Mouse (Mus musculus) lung, adult 2 months (tissue): Measurements from ENCODE around the gene Cd300ld. TPM values are rescaled to one million over a fixed set of nuclear protein-coding genes. Genes with fewer than 3 reads are reported as not detected.

ENCODE experiments used
- DNase-seq: peaks from one replicate; pipeline ENCODE4 v3.0.0; 2022
- H3K4me1 ChIP-seq: fragments of 200-500 bp; 2 replicates; pipeline ENCODE4 v1.6.1; 2011; ENCODE audit warnings: low read length; ENCODE audit not compliant: control insufficient read depth, insufficient read depth
- H3K4me3 ChIP-seq: fragments of 200-500 bp; replicated peaks from 2 replicates; pipeline ENCODE3; 2011; ENCODE audit warnings: low read depth, mild to moderate bottlenecking, control low read depth, low read length; ENCODE audit errors: extremely low read depth
- CTCF ChIP-seq: fragments of 200-500 bp; IDR thresholded peaks from 2 replicates; pipeline ENCODE4 v1.5.1; 2011; ENCODE audit warnings: mild to moderate bottlenecking, low read length, control low read depth; ENCODE audit not compliant: insufficient read depth
- POLR2A ChIP-seq: fragments of 200-500 bp; IDR thresholded peaks from 2 replicates; pipeline ENCODE4 v1.6.1; 2011; ENCODE audit warnings: low read depth, mild to moderate bottlenecking, control low read depth, low read length, borderline replicate concordance; ENCODE audit errors: extremely low read depth
- WGBS: fragments of 180-500 bp; shearing (Covaris S2); methylation state at CpG from one replicate; pipeline ENCODE4 v1.1.7; 2018; 5-methylcytosine and 5-hydroxymethylcytosine counted together
- polyA plus RNA-seq: library from polyadenylated mRNA; depleted of rRNA; stranded (reverse); fragments of >200 nt; gene quantifications from 2 replicates; pipeline ENCODE4 v1.2.3, GENCODE M21; 2012; rRNA removed

Cd300ld gene
- polyA plus RNA-seq, 1 experiment = 5.4 TPM

DNA sequence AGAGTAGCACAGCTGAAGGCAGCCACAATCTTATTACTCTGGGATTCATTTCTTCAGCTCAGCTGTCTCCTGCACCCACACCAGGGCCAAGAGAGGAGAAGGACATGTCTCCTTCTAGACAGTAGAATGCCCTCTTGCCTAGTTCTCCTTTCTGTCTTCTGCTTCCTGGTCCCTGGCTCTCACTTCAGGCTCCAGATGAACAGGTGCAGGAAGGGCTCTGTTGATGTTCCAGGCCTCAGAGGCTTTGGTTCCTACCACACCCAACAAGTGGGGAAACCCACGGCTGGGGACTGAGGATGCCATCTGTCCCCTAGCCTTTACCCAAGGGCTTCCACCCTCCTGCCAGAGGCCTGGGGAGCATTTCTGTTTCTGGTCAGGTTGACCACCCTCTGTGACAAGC lies 29.4 kb downstream of the Cd300ld start:
- no peak for DNase-seq
- WGBS = 44% methylated on average over 1 of the region's 1 CpGs
- no peak overlapping the region for H3K4me3 ChIP-seq
- no peak for TF ChIP-seq POLR2A
- TF ChIP-seq CTCF = no peak
- no peaks in the 10 kb centered on the region for H3K4me1 ChIP-seq

DNA sequence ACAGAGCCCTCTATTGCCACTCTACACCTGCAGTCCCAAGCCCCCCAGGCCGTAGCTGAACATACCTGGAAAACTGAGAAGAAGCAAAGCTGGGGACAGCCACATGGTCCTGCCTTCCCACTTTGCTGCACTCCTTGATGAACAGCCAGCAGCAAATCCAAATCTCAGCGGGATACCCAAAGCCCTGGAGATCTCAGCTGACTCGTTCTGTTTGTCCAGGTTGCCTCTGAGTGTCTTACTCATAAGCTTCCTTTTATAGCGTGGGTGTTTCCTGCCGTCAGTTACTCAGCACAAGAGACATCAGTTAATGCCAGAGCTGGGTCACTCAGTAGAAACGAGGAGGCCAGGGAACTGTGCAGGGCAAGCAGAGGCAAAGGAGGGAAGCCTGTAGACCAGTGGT lies 55.6 kb downstream of the Cd300ld start, which contains the start of gene Cd300lb:
Gene Cd300lb, minus strand, starts transcription at position 243 of the 400 bp plus-strand sequence.
- TF ChIP-seq POLR2A = no peak
- TF ChIP-seq CTCF = no peak
- H3K4me1 ChIP-seq = no peaks in the 10 kb centered on the region
- DNase-seq = no peak
- 29% methylated on average over 6 of the region's 6 CpGs for WGBS
- no peak within 1 kb of the TSS for H3K4me3 ChIP-seq

DNA sequence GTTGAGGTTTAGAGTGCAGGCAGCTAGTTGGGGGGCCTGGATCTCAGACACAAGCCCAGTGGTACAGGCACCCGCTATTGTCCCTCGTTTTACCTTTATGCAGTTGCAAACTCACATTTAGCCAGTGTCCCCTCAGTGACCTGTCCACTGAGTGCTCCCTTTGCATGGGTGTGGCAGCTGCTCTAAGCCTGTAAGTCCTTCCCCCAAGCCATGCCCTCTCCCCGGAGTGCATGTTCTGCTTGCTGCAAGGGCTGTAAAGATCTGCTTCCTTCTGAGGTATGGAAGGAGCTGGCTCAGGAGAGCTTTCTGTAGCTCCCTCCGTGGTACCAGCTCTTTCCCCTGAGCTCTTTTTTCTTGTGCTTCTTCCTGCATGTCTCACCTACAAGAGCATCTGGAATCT lies 56.1 kb downstream of the Cd300ld start:
- Histone ChIP-seq H3K4me3 (no peak overlapping the region), H3K4me1 (no peaks in the 10 kb centered on the region)
- TF ChIP-seq POLR2A (no peak), CTCF (no peak)
- DNase-seq = no peak
- WGBS = 58% methylated on average over 4 of the region's 4 CpGs

Other genes starting within 250 kb of the Cd300ld start
- gene Kif19a, start 224.5 kb downstream of the Cd300ld start, polyA plus RNA-seq = 8.9 and 9.2 TPM in 2 replicates
- gene Btbd17, start 194.0 kb downstream of the Cd300ld start, polyA plus RNA-seq = 0.54 and 0.59 TPM in 2 replicates
- gene Gpr142, start 191.0 kb downstream of the Cd300ld start, polyA plus RNA-seq = not detected in 2 replicates
- 14.3 and 18.2 TPM in 2 replicates for gene Gprc5c, start 138.8 kb downstream of the Cd300ld start, polyA plus RNA-seq
- gene Cd300a, start 99.9 kb downstream of the Cd300ld start, polyA plus RNA-seq = 2.5 and 5.0 TPM in 2 replicates
- 2.4 and 5.4 TPM in 2 replicates for gene Cd300lb, start 55.5 kb downstream of the Cd300ld start, polyA plus RNA-seq
- gene Cd300c, start 20.8 kb downstream of the Cd300ld start, polyA plus RNA-seq = 0.68 and 1.2 TPM in 2 replicates
- 15.5 and 24.6 TPM in 2 replicates for gene Cd300c2, start 12.0 kb upstream of the Cd300ld start, polyA plus RNA-seq
- gene Cd300ld2, start 26.3 kb upstream of the Cd300ld start, polyA plus RNA-seq = 0.18 and 0.32 TPM in 2 replicates
- 0.43 and 0.77 TPM in 2 replicates for gene Cd300ld4, start 37.1 kb upstream of the Cd300ld start, polyA plus RNA-seq
- gene Cd300ld5, start 47.8 kb upstream of the Cd300ld start, polyA plus RNA-seq = 2.2 and 2.3 TPM in 2 replicates
- gene Cd300ld3, start 58.5 kb upstream of the Cd300ld start, polyA plus RNA-seq = 18.6 and 25.0 TPM in 2 replicates
- 2.1 and 2.6 TPM in 2 replicates for gene Cd300e, start 72.3 kb upstream of the Cd300ld start, polyA plus RNA-seq
- gene Rab37, start 101.5 kb upstream of the Cd300ld start, polyA plus RNA-seq = 0.58 and 1.1 TPM in 2 replicates
- 12.2 and 20.6 TPM in 2 replicates for gene Cd300lf, start 144.1 kb upstream of the Cd300ld start, polyA plus RNA-seq
- gene Slc9a3r1, start 173.4 kb upstream of the Cd300ld start, polyA plus RNA-seq = 46.8 and 60.1 TPM in 2 replicates
- 19.1 and 21.6 TPM in 2 replicates for gene Tmem104, start 197.6 kb upstream of the Cd300ld start, polyA plus RNA-seq
- 18.8 and 26.4 TPM in 2 replicates for gene Nat9, start 197.9 kb upstream of the Cd300ld start, polyA plus RNA-seq